Mouse (Mus musculus) adipocyte (in vitro differentiated cells): ENCODE results near the gene Itsn2.
"Not testable (repeated sequence)": the region's sequence is repeated elsewhere in the genome, so short reads cannot be mapped to it uniquely, and the experiment has no call there.

Source experiments
- DNase-seq: peaks from one replicate; pipeline ENCODE4 v3.0.0-alpha.2; 2016; ENCODE audit warnings: low spot score

Itsn2 gene

GRCm38 (mm10) chr12:4592541-4593165, at the start of gene Itsn2, which contains the start of gene Gm3625:
Gene Itsn2, plus strand, starts transcription at chr12:4592638.
Gene Gm3625, minus strand, starts transcription at chr12:4592927.
- peak; percentile 53 for DNase-seq

- DNase-seq = no peak
These were observed 48.0 kb upstream of the Itsn2 start for GRCm38 (mm10) chr12:4544400-4544919.

DNA sequence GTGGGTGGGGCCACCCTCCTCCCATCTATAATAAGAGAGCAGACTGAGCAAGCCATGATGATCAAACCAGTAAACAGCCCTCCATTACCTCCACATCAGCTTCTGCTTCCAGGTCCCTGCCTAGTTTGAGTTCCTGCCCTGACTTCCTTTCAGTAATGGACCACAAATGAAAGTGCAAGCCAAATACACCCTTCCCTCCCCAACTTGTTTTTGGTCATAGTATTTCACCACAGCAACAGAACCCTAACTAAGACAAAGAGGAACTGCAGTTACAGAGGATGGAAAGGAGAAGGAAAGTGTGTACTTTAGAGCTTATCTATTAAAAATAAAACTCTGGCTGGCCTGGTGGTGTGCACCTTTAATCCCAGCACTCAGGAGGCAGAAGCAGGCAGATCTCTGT, 47.0 kb upstream of the Itsn2 start:
- DNase-seq = no peak

GRCm38 (mm10) chr12:4546491-4546890, 45.9 kb upstream of the Itsn2 start:
- DNase-seq = peak; percentile 72

- DNase-seq = no peak
These were observed 44.9 kb upstream of the Itsn2 start for GRCm38 (mm10) chr12:4547557-4547956.

DNA sequence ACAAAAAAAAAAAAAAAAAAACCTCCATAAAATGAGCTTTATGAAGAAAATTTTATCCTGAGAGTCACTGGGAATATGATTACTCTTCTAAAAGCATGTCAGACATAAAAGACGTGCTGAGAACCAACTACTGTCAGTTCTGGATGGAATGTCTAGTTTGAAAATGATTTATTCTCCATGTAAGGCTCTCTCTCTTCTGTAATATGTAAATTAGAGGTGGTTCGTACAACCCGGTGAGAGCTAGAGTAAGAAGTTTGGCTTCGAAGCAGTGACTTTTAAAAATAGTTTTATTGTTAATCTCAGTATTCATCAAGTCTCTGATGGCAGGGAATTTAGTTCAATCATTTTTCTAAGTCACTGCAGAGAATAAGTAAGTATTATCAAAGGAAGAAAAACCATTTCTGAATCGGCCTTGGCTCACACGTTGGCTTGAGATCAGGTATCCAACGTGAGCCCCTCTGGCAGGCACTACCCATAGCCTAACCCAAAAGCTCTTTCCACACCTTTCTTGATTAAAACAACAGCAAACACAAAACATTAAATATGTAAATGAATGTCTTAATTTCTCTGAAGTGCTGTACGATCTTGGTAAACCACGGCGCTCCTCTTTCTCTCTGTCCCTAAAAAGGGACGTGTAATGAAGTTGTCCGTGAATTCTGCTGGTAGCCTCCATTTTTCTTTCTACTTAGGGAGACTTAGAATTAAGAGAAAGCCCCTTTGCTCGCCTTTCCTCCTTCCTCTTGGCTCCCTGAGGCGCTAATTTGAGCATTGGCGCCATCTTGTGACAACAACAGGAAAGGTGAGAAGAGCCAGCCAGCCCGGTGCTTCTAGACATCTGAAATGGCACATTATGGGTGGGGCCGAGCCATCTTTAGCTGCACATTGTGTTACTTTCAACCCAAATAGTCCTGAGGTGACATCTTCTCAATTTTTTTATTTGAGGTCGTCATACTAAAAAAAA, 44.1 kb upstream of the Itsn2 start:
- peak; percentile 92 for DNase-seq

- DNase-seq = not testable (repeated sequence)
These were observed 38.7 kb upstream of the Itsn2 start for GRCm38 (mm10) chr12:4553704-4554103.

- DNase-seq = no peak
These were observed 37.0 kb upstream of the Itsn2 start for GRCm38 (mm10) chr12:4555451-4555850.

- DNase-seq = no peak
These were observed 35.5 kb upstream of the Itsn2 start for GRCm38 (mm10) chr12:4556891-4557290.

DNA sequence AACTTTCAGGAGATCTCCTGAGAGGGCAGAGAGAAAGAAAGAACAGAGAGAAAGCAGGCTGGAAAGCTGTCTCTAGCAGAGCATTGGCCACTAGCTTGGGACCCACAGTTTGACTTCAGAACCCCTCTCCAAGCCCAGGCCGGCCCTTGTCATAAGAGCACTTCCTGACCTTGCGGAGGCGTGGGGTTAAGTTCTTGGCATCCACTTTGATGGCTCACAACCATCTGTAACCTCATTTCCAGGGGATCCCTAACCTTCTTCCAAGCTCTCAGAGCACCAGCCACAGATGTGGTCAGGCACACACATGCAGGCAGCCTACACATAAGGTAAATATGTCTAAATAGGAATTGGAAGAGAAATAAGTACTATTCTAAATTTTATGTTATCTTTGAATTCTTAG, 35.0 kb upstream of the Itsn2 start:
- no peak for DNase-seq

GRCm38 (mm10) chr12:4558013-4558412, 34.4 kb upstream of the Itsn2 start:
- no peak for DNase-seq

- peak; percentile 75 for DNase-seq
These were observed 33.8 kb upstream of the Itsn2 start for GRCm38 (mm10) chr12:4558475-4559279.

- DNase-seq = peak; percentile 39
These were observed 20.6 kb upstream of the Itsn2 start for GRCm38 (mm10) chr12:4571864-4572263.

GRCm38 (mm10) chr12:4574065-4574464, 18.4 kb upstream of the Itsn2 start:
- no peak for DNase-seq

GRCm38 (mm10) chr12:4582326-4582725, 10.1 kb upstream of the Itsn2 start:
- DNase-seq = no peak

- peak; percentile 25 for DNase-seq
These were observed 4.6 kb upstream of the Itsn2 start for GRCm38 (mm10) chr12:4587846-4588245.

DNA sequence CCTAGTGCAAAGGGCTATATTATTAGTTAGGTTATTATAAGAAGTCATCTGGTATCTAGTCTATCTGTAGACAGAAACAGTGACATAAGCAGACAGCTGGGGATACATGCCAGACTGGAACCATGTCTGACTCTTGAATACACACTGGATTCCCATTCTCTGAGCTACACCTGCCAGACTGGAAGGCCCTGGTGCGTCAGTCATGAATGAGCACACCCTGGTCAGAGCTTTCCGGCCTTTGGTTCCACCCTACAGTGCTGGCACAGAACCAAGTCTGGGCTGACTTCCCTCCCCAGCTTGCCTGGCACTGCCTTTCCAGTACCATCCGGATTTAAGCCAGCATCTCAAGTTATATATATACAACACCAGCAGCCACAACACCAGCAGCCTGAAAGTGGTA, 3.8 kb upstream of the Itsn2 start:
- peak; percentile 29 for DNase-seq

DNA sequence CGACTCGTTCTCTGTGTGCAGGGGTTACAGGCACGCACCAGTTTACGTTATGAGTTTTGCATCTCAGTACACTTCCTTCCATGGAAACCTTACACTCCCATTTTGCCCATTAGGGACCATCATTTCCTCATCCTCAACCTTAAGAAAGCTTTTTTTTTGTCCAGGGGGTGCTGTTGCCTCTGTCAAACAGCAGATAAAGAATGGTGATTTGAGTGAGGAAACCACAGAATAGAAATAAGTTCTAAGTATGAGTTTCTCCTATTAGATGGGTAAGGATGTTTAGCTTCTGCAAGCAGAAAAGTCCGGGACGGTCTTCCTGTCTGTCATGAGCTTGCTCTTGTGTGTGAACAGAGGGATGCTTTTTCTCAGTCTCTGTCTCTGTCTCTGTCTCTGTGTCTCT, 413 bp upstream of the Itsn2 start:
- DNase-seq = peak; percentile 20

- DNase-seq = peak; percentile 49
These were observed 910 bp downstream of the Itsn2 start for GRCm38 (mm10) chr12:4593166-4593929.

DNA sequence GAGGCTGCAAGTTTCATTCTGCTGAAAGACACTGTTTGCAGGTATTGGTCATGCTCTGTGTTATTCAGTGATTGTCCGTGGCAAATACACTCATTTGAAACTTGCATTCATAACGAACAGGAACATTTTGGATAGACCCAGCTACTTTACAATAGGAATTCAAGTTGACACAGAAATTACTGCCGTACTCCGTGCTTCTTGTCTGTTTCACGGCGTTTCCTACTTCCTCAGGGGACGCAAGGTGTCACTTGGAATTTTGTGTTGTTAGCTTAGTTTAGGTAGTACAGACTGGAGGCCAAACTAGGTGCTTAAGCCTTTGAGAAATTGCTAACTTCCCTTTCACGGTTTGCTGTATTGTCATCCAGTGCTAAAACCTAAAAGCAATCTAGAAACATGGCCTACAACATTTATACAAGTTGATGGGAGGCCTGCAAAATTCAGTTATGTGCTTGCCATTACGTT, 1.5 kb downstream of the Itsn2 start:
- no peak for DNase-seq

DNA sequence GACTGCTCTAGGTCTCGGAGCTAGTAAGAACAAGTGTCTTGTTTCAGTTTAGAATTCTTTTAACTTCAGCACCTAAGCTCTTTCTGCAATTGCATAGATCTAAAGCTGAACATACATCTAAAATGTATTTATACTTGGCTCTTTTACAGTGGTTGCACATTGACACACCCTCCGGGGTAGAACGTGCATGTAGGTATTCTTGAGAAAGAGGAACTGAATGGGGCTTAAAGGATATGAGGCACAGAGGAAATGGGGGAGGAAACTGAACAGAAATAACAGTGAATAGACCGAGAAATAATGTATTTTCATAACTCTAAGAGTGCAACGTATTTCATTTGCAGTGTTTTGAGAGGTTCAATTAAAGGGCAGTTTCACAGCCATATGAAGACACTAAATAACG, 2.6 kb downstream of the Itsn2 start:
- no peak for DNase-seq
